Mouse (Mus musculus) neural tube, embryonic 10.5 days (tissue): Measurements from ENCODE around the gene Izumo1r.

ENCODE experiments used
- DNase-seq: peaks from one replicate; pipeline ENCODE4 v3.0.0-alpha.2; 2017; ENCODE audit warnings: low spot score; ENCODE audit errors: extremely low spot score

Izumo1r gene

GRCm38 (mm10) chr9:14903581-14904378 lies at the start of gene Izumo1r:
Izumo1r (minus strand) TSS chr9:14903949.
- DNase-seq = no peak

- DNase-seq = no peak
These were observed 47.3 kb upstream of the Izumo1r start for GRCm38 (mm10) chr9:14951072-14951471.

GRCm38 (mm10) chr9:14948843-14949242 lies 45.1 kb upstream of the Izumo1r start:
- no peak for DNase-seq

- DNase-seq = no peak
These were observed 42.9 kb upstream of the Izumo1r start for GRCm38 (mm10) chr9:14946677-14947076.

- no peak for DNase-seq
These were observed 42.2 kb upstream of the Izumo1r start for GRCm38 (mm10) chr9:14945919-14946318.

GRCm38 (mm10) chr9:14942143-14942720 lies 38.5 kb upstream of the Izumo1r start:
- no peak for DNase-seq

GRCm38 (mm10) chr9:14939610-14940009 lies 35.9 kb upstream of the Izumo1r start:
- no peak for DNase-seq

- DNase-seq = no peak
These were observed 33.6 kb upstream of the Izumo1r start for GRCm38 (mm10) chr9:14937308-14937707.

- DNase-seq = no peak
These were observed 31.1 kb upstream of the Izumo1r start for GRCm38 (mm10) chr9:14934851-14935250.

- no peak for DNase-seq
These were observed 28.2 kb upstream of the Izumo1r start for GRCm38 (mm10) chr9:14931943-14932342.

GRCm38 (mm10) chr9:14931211-14931610 lies 27.5 kb upstream of the Izumo1r start:
- DNase-seq = no peak

GRCm38 (mm10) chr9:14926593-14926992 lies 22.8 kb upstream of the Izumo1r start:
- no peak for DNase-seq

- no peak for DNase-seq
These were observed 19.9 kb upstream of the Izumo1r start for GRCm38 (mm10) chr9:14923625-14924024.

GRCm38 (mm10) chr9:14921971-14922560 lies 18.3 kb upstream of the Izumo1r start:
- DNase-seq = no peak

- no peak for DNase-seq
These were observed 17.5 kb upstream of the Izumo1r start for GRCm38 (mm10) chr9:14921254-14921653.

GRCm38 (mm10) chr9:14920608-14921007 lies 16.9 kb upstream of the Izumo1r start:
- DNase-seq = no peak

- DNase-seq = no peak
These were observed 15.3 kb upstream of the Izumo1r start for GRCm38 (mm10) chr9:14918825-14919668.

GRCm38 (mm10) chr9:14917661-14918060 lies 13.9 kb upstream of the Izumo1r start:
- no peak for DNase-seq

- no peak for DNase-seq
These were observed 8.3 kb upstream of the Izumo1r start for GRCm38 (mm10) chr9:14912037-14912436.

- DNase-seq = no peak
These were observed 6.2 kb upstream of the Izumo1r start for GRCm38 (mm10) chr9:14909981-14910380.

GRCm38 (mm10) chr9:14907816-14908415 lies 4.2 kb upstream of the Izumo1r start:
- no peak for DNase-seq
